Mouse (Mus musculus) heart, adult 2 months (tissue): ENCODE results near the gene Pmp22. TPM values are rescaled to one million over a fixed set of nuclear protein-coding genes. Genes with fewer than 3 reads are reported as not detected.

Experiments used
- DNase-seq, 2 experiments: peaks; one replicate each; pipeline ENCODE4 v3.0.0; 2021
- H3K27ac ChIP-seq: fragments of 200-600 bp; 2 replicates; pipeline ENCODE4 v1.8.1; 2022
- H3K27me3 ChIP-seq: fragments of 200-500 bp; 2 replicates; pipeline ENCODE4 v1.6.1; 2012; ENCODE audit warnings: mild to moderate bottlenecking, low read length, inconsistent platforms, mixed read lengths; ENCODE audit not compliant: control insufficient read depth, insufficient read depth
- H3K36me3 ChIP-seq: fragments of 200-500 bp; 2 replicates; pipeline ENCODE4 v1.6.1; 2012; ENCODE audit warnings: low read length, inconsistent platforms; ENCODE audit not compliant: control insufficient read depth, insufficient read depth
- H3K4me1 ChIP-seq: fragments of 200-500 bp; 2 replicates; pipeline ENCODE4 v1.6.1; 2011; ENCODE audit warnings: low read length; ENCODE audit not compliant: control insufficient read depth, insufficient read depth
- H3K4me3 ChIP-seq: fragments of 200-600 bp; 2 replicates; pipeline ENCODE4 v1.8.1; 2022
- H3K79me2 ChIP-seq: fragments of 200-500 bp; replicated peaks from 2 replicates; pipeline ENCODE4 v1.6.1; 2012; ENCODE audit warnings: mild to moderate bottlenecking, inconsistent platforms, low read length, moderate library complexity, mixed read lengths; ENCODE audit not compliant: control insufficient read depth, insufficient read depth
- H3K9ac ChIP-seq: fragments of 200-500 bp; 2 replicates; pipeline ENCODE4 v1.6.1; 2012; ENCODE audit warnings: low read depth, mild to moderate bottlenecking, control low read depth, inconsistent platforms, low read length, mixed read lengths
- CTCF ChIP-seq: fragments of 200-600 bp; IDR thresholded peaks from 2 replicates; pipeline ENCODE4 v1.8.1; 2022; ENCODE audit warnings: antibody characterized with exemption, mild to moderate bottlenecking, moderate library complexity
- EP300 ChIP-seq: fragments of 200-500 bp; IDR thresholded peaks from 2 replicates; pipeline ENCODE4 v1.6.1; 2011; ENCODE audit warnings: low read depth, low read length, control low read depth; ENCODE audit not compliant: insufficient read depth
- POLR2A ChIP-seq: fragments of 200-500 bp; IDR thresholded peaks from 2 replicates; pipeline ENCODE4 v1.6.1; 2011; ENCODE audit warnings: mild to moderate bottlenecking, low read depth, low read length, control low read depth; ENCODE audit not compliant: insufficient read depth
- WGBS: fragments of 180-500 bp; shearing (Covaris S2); methylation state at CpG from one replicate; pipeline ENCODE4 v1.1.7; 2018; 5-methylcytosine and 5-hydroxymethylcytosine counted together
- intact Hi-C: fragments of 180-260 bp; cut with DNase I; formaldehyde crosslinking; loops from one replicate; pipeline ENCODE4 v1.15.1; 2025
- polyA plus RNA-seq: library from polyadenylated mRNA; depleted of rRNA; stranded (reverse); fragments of >200 nt; gene quantifications from 2 replicates; pipeline ENCODE4 v1.2.3, GENCODE M21; 2012
- total RNA-seq, 2 experiments: library from RNA; stranded (reverse); gene quantifications; 2 replicates each; pipeline ENCODE4 v1.2.3; 2021

Gene Pmp22
- total and polyA plus RNA-seq, 3 experiments: 37.5 to 69.4 (median 49.6) TPM

DNA sequence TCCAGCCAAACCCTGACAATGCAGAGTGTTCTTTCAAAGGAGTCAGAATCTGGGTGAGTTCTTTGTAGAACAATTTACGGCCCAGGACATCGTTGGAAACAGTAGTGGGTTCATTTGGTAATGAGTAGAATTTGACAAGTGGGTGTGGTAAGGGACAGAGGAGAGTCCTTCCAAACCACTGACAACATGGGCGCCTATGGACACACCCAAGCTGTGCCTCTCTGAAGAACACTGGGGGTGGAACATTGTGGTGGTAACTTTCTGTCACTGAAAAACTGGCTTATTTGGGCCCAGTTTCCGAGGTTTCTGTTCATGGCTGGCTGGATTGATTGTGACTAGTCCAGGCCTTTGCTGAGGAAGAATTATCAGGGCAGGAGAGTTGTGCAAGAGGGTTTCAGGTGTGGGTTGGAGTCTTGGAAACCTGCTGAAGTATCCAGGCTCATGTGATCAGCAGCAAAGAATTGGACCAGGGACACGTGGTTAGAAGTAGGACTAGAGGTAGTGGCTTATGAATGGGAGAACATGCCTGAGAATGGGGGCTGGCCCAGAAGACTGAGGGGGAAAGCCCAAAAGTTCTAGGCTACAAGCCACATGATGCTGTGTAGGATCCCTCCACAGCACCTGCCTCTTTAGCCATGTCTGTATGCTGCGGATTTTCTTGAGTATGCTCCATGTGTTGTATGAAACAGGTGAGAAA is 35.4 kb downstream of the Pmp22 start:
- Histone ChIP-seq H3K36me3 (no peaks in the 10 kb centered on the region), H3K4me1 (no peaks in the 10 kb centered on the region; the same call in 1 of the 2 replicates), H3K9ac (no peak overlapping the region), H3K4me3 (no peak overlapping the region), H3K79me2 (no peaks in the 10 kb centered on the region), H3K27ac (peak overlapping the region; percentile 20), H3K27me3 (no peaks in the 10 kb centered on the region)
- intact Hi-C loops: loop anchor here (10.0 kb wide), 1 partner anchor 419 kb away; no protein-coding TSS in a partner anchor
- WGBS: 81% methylated on average over 6 of the region's 6 CpGs
- no peak for TF ChIP-seq EP300
- TF ChIP-seq CTCF: no peak
- no peak for TF ChIP-seq POLR2A
- no peak for DNase-seq

DNA sequence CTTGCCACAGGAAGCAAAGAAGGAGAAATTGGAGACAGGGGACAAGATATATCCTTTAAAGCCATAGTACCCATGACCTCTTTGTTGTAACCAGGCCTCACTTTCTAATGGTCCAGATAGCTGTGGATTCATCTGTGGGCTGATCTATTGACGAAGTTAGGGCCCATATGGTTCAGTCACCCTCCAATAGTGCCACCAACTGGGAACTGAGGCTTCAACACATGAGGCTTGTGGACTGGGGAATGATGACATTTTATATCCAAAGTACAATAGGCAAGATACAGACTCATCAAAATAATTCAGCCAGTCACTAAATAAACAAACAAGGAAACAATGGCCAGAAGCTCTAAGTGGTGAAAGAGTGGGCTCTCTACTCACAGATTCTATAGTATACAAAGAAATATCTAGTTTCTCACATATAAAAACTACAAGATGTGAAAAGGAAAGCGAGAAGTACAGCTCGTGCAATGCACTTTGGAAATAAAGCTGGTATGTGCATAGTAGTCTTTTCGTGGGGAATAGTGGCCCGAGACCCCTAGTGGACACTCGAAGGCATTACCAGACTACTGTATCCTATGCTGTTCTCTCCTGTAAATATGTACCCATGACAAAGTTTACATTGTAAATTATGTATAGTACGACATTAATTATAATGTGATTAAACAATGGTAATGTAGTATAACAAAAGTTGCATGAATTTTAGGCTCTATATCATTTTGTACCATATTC is 36.1 kb downstream of the Pmp22 start:
- TF ChIP-seq CTCF: peak; percentile 95
- TF ChIP-seq POLR2A: no peak
- WGBS: 41% methylated on average over 7 of the region's 7 CpGs
- DNase-seq: no peak
- intact Hi-C loops: loop anchor here (1.0 to 10.0 kb wide), 2 partner anchors 244 to 420 kb away; no protein-coding TSS in a partner anchor
- H3K79me2 ChIP-seq: no peaks in the 10 kb centered on the region
- H3K4me1 ChIP-seq: no peaks in the 10 kb centered on the region; the same call in 1 of the 2 replicates
- no peak overlapping the region for H3K4me3 ChIP-seq
- H3K9ac ChIP-seq: no peak overlapping the region
- H3K27ac ChIP-seq: no peak overlapping the region
- no peaks in the 10 kb centered on the region for H3K27me3 ChIP-seq
- H3K36me3 ChIP-seq: no peaks in the 10 kb centered on the region

DNA sequence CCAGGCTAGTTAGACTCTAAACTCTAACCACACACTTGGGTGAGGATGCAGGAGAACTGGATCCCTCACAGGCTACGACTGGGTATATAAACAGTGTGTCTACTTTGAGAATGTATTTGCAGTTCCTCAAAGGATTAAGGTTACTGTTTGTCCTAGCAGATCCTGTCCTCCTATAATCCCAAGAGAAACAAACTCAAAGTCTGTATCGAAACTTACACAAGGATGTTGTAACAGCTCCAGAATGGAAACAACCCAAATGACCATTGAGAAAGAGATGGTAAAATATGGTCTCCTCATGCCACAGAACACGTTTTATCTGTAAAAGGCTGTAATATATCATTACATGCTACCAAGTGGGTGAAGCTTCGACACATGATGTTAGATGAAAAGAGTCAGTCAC is 39.0 kb downstream of the Pmp22 start:
- H3K36me3 ChIP-seq: no peaks in the 10 kb centered on the region
- DNase-seq: no peak
- no peak overlapping the region for H3K27ac ChIP-seq
- H3K79me2 ChIP-seq: no peaks in the 10 kb centered on the region
- peaks cover 2% of the 10 kb centered on the region for H3K4me1 ChIP-seq
- H3K9ac ChIP-seq: no peak overlapping the region
- intact Hi-C loops: loop anchor here (10.0 kb wide), 1 partner anchor 423 kb away; no protein-coding TSS in a partner anchor
- no peak overlapping the region for H3K4me3 ChIP-seq
- TF ChIP-seq EP300 (no peak), POLR2A (no peak), CTCF (no peak)
- 83% methylated on average over 4 of the region's 4 CpGs for WGBS
- no peaks in the 10 kb centered on the region for H3K27me3 ChIP-seq

DNA sequence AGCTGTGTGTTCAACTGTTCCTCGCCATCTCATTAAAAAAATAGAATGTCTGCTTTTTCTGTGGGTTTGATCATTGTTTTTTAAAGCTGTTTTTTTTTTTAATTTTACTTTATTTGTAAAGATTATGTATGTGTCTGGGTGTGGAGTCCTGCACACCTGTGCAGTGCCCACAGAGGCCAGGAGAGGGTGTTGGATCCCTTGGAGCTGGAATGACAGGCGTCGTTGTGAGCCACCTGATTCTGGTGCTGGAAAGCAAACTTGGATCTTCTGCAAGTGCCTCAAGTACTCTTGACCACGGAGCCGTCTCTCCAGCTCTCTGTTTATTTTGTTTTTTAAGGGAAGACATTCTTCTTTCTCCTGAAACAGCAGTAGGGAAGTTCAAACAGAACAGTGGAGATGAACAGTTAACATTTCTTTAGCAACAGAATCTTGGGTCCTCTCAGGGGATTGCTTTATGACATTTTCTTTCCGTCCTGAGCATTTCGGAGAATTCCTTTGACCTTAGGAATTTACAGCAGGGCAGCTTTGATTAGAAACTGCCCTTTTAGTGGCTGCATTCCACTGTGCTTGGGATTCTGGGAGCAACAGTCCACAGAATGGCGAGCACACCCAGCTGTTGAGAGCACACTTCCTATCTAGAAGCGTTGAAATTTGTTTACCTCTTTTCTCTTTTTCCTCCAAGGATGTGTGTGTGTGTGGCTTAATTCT is 39.9 kb downstream of the Pmp22 start:
- Histone ChIP-seq H3K9ac (no peak overlapping the region), H3K79me2 (no peaks in the 10 kb centered on the region), H3K27ac (no peak overlapping the region), H3K27me3 (no peaks in the 10 kb centered on the region), H3K4me3 (no peak overlapping the region), H3K4me1 (peaks cover 4% of the 10 kb centered on the region), H3K36me3 (no peaks in the 10 kb centered on the region)
- 27% methylated on average over 9 of the region's 9 CpGs for WGBS
- no peak for DNase-seq
- intact Hi-C loops: loop anchor here (10.0 kb wide), 1 partner anchor 424 kb away; no protein-coding TSS in a partner anchor
- peak; percentile 25 for TF ChIP-seq CTCF
- TF ChIP-seq EP300: no peak

DNA sequence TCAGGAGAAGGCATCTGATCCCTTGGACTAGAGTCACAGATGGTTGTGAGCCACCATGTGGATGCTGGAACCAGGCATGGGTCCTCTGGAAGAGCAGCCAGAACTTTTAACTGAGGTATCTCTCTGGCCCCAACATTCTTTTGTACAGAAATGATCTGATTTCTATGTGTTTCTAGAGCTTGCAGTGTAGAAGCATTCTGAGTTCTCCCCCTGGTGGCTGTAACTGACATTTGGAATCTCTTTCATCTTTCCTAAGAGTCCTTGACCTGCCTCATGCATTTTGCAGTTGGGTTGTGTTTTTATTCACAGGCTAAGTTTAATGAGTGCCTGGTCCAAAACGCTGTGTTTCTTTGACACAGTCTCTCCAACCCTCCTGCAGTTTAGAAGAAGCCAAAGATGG is 43.2 kb downstream of the Pmp22 start:
- H3K27ac ChIP-seq: no peak overlapping the region
- TF ChIP-seq POLR2A (no peak), CTCF (peak; percentile 70), EP300 (no peak)
- intact Hi-C loops: loop anchor here (5.0 kb wide), 2 partner anchors 35 to 270 kb away; no protein-coding TSS in a partner anchor
- DNase-seq: no peak
- 32% methylated on average over 1 of the region's 1 CpGs for WGBS
- H3K36me3 ChIP-seq: no peaks in the 10 kb centered on the region
- H3K27me3 ChIP-seq: no peaks in the 10 kb centered on the region
- no peaks in the 10 kb centered on the region for H3K79me2 ChIP-seq
- H3K4me3 ChIP-seq: no peak overlapping the region
- H3K9ac ChIP-seq: no peak overlapping the region
- H3K4me1 ChIP-seq: peaks cover 4% of the 10 kb centered on the region
